Mouse (Mus musculus) layer of hippocampus, adult 18-20 months (tissue): ENCODE results near the gene Exd2. TPM values are rescaled to one million over a fixed set of nuclear protein-coding genes. Genes with fewer than 3 reads are reported as not detected.

Experiments
- DNase-seq, 2 experiments: peaks; one replicate each; pipeline ENCODE4 v3.0.0; 2022; ENCODE audit warnings: low spot score in 2 of 2
- total RNA-seq, 2 experiments: library from RNA; stranded (reverse); gene quantifications; 2 replicates each; pipeline ENCODE4 v1.2.3; 2021

The Exd2 gene
- total RNA-seq, 2 experiments from 2014 or later: 92.1 to 92.7 TPM

DNA sequence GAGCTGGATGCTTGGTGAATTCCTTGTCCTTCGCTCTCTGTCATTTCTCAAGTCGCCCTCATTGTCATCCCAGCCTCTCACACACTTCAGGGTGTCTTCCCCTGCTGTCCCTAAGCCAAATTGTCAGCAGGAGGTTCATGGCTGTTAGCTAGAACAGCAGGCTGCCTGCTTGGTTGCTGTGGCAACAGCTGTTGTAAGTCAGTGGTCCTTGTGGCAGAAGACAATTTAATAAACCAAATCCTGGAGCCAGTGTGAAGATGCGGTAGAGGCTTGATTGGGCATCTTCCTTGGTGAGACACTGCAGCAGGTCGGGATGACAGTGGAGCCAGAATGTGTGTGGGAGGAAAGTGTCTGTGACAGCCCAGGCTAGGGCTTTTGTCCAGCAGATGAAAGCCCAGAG is 82.4 kb downstream of the Exd2 start:
- no peak for DNase-seq

DNA sequence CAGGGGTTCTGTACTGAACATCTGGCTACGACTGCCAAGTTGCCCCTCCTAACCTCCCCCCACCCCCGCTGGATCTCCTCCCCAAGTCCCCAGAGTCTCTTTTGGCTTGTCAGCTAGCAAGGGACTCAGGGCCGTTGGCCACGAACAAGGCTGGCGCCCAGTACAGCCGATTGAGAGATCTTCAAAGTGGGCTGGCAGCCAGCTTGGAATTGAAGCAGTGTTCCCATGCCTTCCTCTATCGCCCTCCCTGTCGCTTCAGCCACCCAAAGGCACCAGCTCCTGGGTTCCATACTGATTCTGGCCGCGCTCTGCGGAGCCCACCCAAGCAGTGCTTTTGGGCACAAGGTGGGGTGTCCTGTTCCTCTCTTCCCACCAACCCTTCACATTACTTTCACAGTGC is 86.8 kb downstream of the Exd2 start:
- DNase-seq: peak in 1 of 2 experiments; percentile 54

Other genes starting within 250 kb of the Exd2 start
- gene Actn1, start 202.7 kb upstream of the Exd2 start, total RNA-seq: 100 to 1,000 TPM in 1 of 2 experiments, 10 to 100 TPM in 1; 92.7 to 100 TPM
- gene Dcaf5, start 26.5 kb upstream of the Exd2 start, total RNA-seq: 10 to 100 TPM; 65.2 to 69.2 TPM
- gene Galnt16, start 55.2 kb downstream of the Exd2 start, total RNA-seq: 100 to 1,000 TPM; 192 to 196 TPM
- 10 to 100 TPM; 37.6 to 40.6 TPM for gene Slc39a9, start 180.8 kb downstream of the Exd2 start, total RNA-seq
- 10 to 100 TPM; 29.9 to 34.3 TPM for gene Erh, start 181.2 kb downstream of the Exd2 start, total RNA-seq
- gene Plekhd1, start 229.5 kb downstream of the Exd2 start, total RNA-seq: 1 to 10 TPM; 5.7 to 8.3 TPM